20 mouse cellular contexts compared by ENCODE assay signal in genomic region chr13:111623112-111623511, GRCm38 (mm10). TPM values are rescaled to one million over a fixed set of nuclear protein-coding genes. Genes with fewer than 3 reads are reported as not detected.
"Had no signal": no experiment of that assay in that cellular context is flagged by ENCODE, and none has a peak within 500 bp of the region (broad histone marks: within the 10 kb centered on the region; RNA-seq: fewer than 3 reads in every experiment).

No protein-coding gene starts in this region.

- H3K4me3 ChIP-seq: limb, embryonic 15.5 days; liver, embryonic 12.5 days; megakaryocyte, embryonic 14.5 days; midbrain, embryonic 12.5 days; neural tube, embryonic 13.5 days; stomach, embryonic 15.5 days had no signal

- H3K4me1 ChIP-seq: limb, embryonic 15.5 days; liver, embryonic 12.5 days; megakaryocyte, embryonic 14.5 days; midbrain, embryonic 12.5 days; neural tube, embryonic 13.5 days; stomach, embryonic 15.5 days had no signal

- H3K4me2 ChIP-seq: limb, embryonic 15.5 days; liver, embryonic 12.5 days; midbrain, embryonic 12.5 days; neural tube, embryonic 13.5 days; stomach, embryonic 15.5 days had no signal

- DNase-seq: kidney, adult 2 months; kidney, postnatal 25 days; layer of hippocampus, postnatal 36 days; retina, postnatal 1 day; right cerebral cortex, postnatal 4 days; thymus, postnatal 4 days had no signal

- H3K36me3 ChIP-seq: limb, embryonic 15.5 days; liver, embryonic 12.5 days; midbrain, embryonic 12.5 days; neural tube, embryonic 13.5 days; stomach, embryonic 15.5 days had no signal

- H3K27me3 ChIP-seq: limb, embryonic 15.5 days; midbrain, embryonic 12.5 days; neural tube, embryonic 13.5 days; stomach, embryonic 15.5 days had no signal

- ATAC-seq: liver, embryonic 12.5 days; midbrain, embryonic 16.5 days had no signal

- H3K9ac ChIP-seq: limb, embryonic 15.5 days; liver, embryonic 12.5 days; midbrain, embryonic 12.5 days; neural tube, embryonic 13.5 days; stomach, embryonic 15.5 days had no signal

- H3K9me3 ChIP-seq: limb, embryonic 15.5 days; liver, embryonic 12.5 days; megakaryocyte, embryonic 14.5 days; midbrain, embryonic 12.5 days; neural tube, embryonic 13.5 days; stomach, embryonic 15.5 days had no signal

- H3K27ac ChIP-seq: limb, embryonic 15.5 days; liver, embryonic 12.5 days; macrophage; midbrain, embryonic 12.5 days; neural tube, embryonic 13.5 days; stomach, embryonic 15.5 days had no signal

RNA-seq across cellular contexts. Expression of gene Gm10198, which starts 30.5 kb away (rescaled TPM):
- total RNA-seq: layer of hippocampus, postnatal 36 days; left cerebral cortex, adult 8-10 months; left cerebral cortex, postnatal 25 days had no signal
- polyA plus RNA-seq: kidney, adult 2 months; kidney, embryonic 16.5 days; limb, embryonic 11.5 days; limb, embryonic 15.5 days; liver, embryonic 12.5 days; liver, embryonic 16.5 days; macrophage; midbrain, embryonic 12.5 days; midbrain, embryonic 16.5 days; neural tube, embryonic 13.5 days; spleen, adult 2 months; stomach, embryonic 15.5 days had no signal
